19 mouse cellular contexts compared by ENCODE assay signal in the genomic region with DNA sequence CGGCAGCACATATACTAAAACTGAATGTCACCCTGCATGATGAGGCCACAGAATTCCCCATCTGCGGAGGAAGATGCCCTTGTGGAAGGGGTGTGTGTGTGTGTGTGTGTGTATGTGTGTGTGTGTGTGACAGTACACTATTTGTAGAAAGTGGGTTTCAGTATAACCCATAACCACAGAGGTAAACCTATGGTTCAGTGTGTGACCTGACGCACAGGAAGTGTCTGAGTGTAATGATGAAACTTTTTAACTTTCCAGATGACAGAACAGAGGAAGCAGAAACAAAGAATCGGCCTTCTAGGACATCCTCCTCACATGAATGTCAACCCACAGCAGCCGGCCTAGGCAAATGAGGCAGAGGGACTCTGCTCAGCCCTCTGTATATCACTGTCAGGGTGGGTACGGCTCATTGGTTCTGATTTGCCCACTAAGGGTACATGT.
A peak's percentile ranks its signal among the peaks of the same experiment; 100 is the strongest.
DNase-seq lines count a peak whose midpoint lies in the region; ATAC-seq and TF ChIP-seq lines count a peak whose summit lies in the region.
"Had no signal": no experiment of that assay in that cellular context is flagged by ENCODE, and none has a peak within 500 bp of the region (broad histone marks: within the 10 kb centered on the region; RNA-seq: fewer than 3 reads in every experiment).

No protein-coding gene starts in this region.

- no peak overlapping the region for H3K4me2 ChIP-seq in liver, embryonic 16.5 days (ENCODE audit: low read depth, low read length)
- H3K4me2 ChIP-seq in liver, embryonic 11.5 days: no peak overlapping the region
- H3K4me2 ChIP-seq in hindbrain, embryonic 11.5 days (replicated peaks; ENCODE audit: low read depth, low read length): no peak overlapping the region
- H3K4me2 ChIP-seq: heart, embryonic 13.5 days; hindbrain, embryonic 15.5 days; stomach, embryonic 15.5 days had no signal

- ATAC-seq in liver, embryonic 16.5 days (ENCODE audit: low read depth): peak; percentile 50; the same call in 1 of the 2 replicates
- no peak for ATAC-seq in liver, embryonic 11.5 days (replicated peaks; ENCODE audit: low FRiP score)
- no peak for ATAC-seq in hindbrain, embryonic 11.5 days (ENCODE audit: low FRiP score)
- ATAC-seq: forebrain, postnatal 0 days; Patski had no signal

- no peak overlapping the region for H3K27ac ChIP-seq in liver, embryonic 16.5 days (ENCODE audit: low read length)
- no peak overlapping the region for H3K27ac ChIP-seq in liver, embryonic 11.5 days (ENCODE audit: low read depth, low read length)
- peak overlapping the region; percentile 62 for H3K27ac ChIP-seq in bone marrow, adult 2 months (ENCODE audit: control insufficient read depth, insufficient read depth, low read depth, low read length, poor library complexity)
- H3K27ac ChIP-seq in hindbrain, embryonic 11.5 days (ENCODE audit: low read depth, low read length): no peak overlapping the region
- H3K27ac ChIP-seq: heart, embryonic 13.5 days; hindbrain, embryonic 15.5 days; macrophage; stomach, embryonic 15.5 days had no signal

- no peaks in the 10 kb centered on the region for H3K9me3 ChIP-seq in liver, embryonic 16.5 days (replicated peaks; ENCODE audit: control insufficient read depth, low read length)
- H3K9me3 ChIP-seq in liver, embryonic 11.5 days (ENCODE audit: control insufficient read depth, low read length): no peaks in the 10 kb centered on the region
- no peaks in the 10 kb centered on the region for H3K9me3 ChIP-seq in hindbrain, embryonic 11.5 days (ENCODE audit: control insufficient read depth, low read length)
- H3K9me3 ChIP-seq: heart, embryonic 13.5 days; hindbrain, embryonic 15.5 days; stomach, embryonic 15.5 days had no signal

- WGBS in liver, embryonic 16.5 days (ENCODE audit: insufficient replicate concordance): 55% methylated on average over 6 of the region's 6 CpGs
- 80% methylated on average over 6 of the region's 6 CpGs for WGBS in liver, embryonic 11.5 days
- WGBS in bone marrow, adult 2 months: 35% methylated on average over 6 of the region's 6 CpGs
- 84% methylated on average over 6 of the region's 6 CpGs for WGBS in hindbrain, embryonic 11.5 days

- no peak for TF ChIP-seq CTCF in bone marrow, adult 2 months (IDR thresholded peaks at IDR 0.05; ENCODE audit: control insufficient read depth, insufficient read depth, low read length)

- H3K4me1 ChIP-seq in liver, embryonic 16.5 days (ENCODE audit: control insufficient read depth, low read depth, low read length): no peaks in the 10 kb centered on the region
- no peaks in the 10 kb centered on the region for H3K4me1 ChIP-seq in liver, embryonic 11.5 days (replicated peaks; ENCODE audit: control insufficient read depth, insufficient read depth, low read length)
- H3K4me1 ChIP-seq in bone marrow, adult 2 months (ENCODE audit: control insufficient read depth, insufficient read depth, low read length): peaks cover 2% of the 10 kb centered on the region; the same call in 1 of the 2 replicates
- no peaks in the 10 kb centered on the region for H3K4me1 ChIP-seq in hindbrain, embryonic 11.5 days (replicated peaks; ENCODE audit: control insufficient read depth, insufficient read depth, low read length)
- H3K4me1 ChIP-seq: heart, embryonic 13.5 days; hindbrain, embryonic 15.5 days; stomach, embryonic 15.5 days had no signal

- no peak for DNase-seq in liver, embryonic 11.5 days (ENCODE audit: low spot score)
- peak; percentile 80 to 84 for DNase-seq in B cell, adult 2 months
- peak; percentile 86 to 87 for DNase-seq in natural killer cell, adult 2 months (ENCODE audit: low spot score in 2 of 2)
- DNase-seq in heart, postnatal 4 days: no peak
- DNase-seq in thymus, postnatal 14 days: no peak
- DNase-seq in hindbrain, embryonic 11.5 days (ENCODE audit: low spot score): no peak
- DNase-seq: cerebellum, adult 8-10 months; forebrain, postnatal 0 days; gastrocnemius, postnatal 25 days; kidney, adult 8-10 months; right cerebral cortex, postnatal 14 days had no signal

- no peaks in the 10 kb centered on the region for H3K27me3 ChIP-seq in liver, embryonic 16.5 days (ENCODE audit: control insufficient read depth, insufficient read depth, low read depth, low read length)
- H3K27me3 ChIP-seq in liver, embryonic 11.5 days (replicated peaks; ENCODE audit: control insufficient read depth, insufficient read depth, low read length): no peaks in the 10 kb centered on the region
- H3K27me3 ChIP-seq in hindbrain, embryonic 11.5 days (ENCODE audit: control insufficient read depth, insufficient read depth, low read length): no peaks in the 10 kb centered on the region
- H3K27me3 ChIP-seq: heart, embryonic 13.5 days; hindbrain, embryonic 15.5 days; Patski; stomach, embryonic 15.5 days had no signal

- H3K9ac ChIP-seq in liver, embryonic 16.5 days (ENCODE audit: low read depth, low read length): no peak overlapping the region
- H3K9ac ChIP-seq in liver, embryonic 11.5 days (ENCODE audit: low read depth, low read length): no peak overlapping the region
- no peak overlapping the region for H3K9ac ChIP-seq in hindbrain, embryonic 11.5 days (ENCODE audit: low read depth, low read length)
- H3K9ac ChIP-seq: forebrain, postnatal 0 days; heart, embryonic 13.5 days; hindbrain, embryonic 15.5 days; stomach, embryonic 15.5 days had no signal

- no peak overlapping the region for H3K4me3 ChIP-seq in liver, embryonic 16.5 days (ENCODE audit: low read depth, low read length)
- no peak overlapping the region for H3K4me3 ChIP-seq in liver, embryonic 11.5 days (ENCODE audit: low read depth, low read length)
- no peak overlapping the region for H3K4me3 ChIP-seq in bone marrow, adult 2 months (replicated peaks; ENCODE audit: control insufficient read depth, low read depth, low read length)
- no peak overlapping the region for H3K4me3 ChIP-seq in hindbrain, embryonic 11.5 days (ENCODE audit: low read depth, low read length)
- H3K4me3 ChIP-seq: erythroblast, embryonic 14.5 days; heart, embryonic 13.5 days; hindbrain, embryonic 15.5 days; stomach, embryonic 15.5 days had no signal

- H3K36me3 ChIP-seq in liver, embryonic 16.5 days (ENCODE audit: control insufficient read depth, insufficient read depth): no peaks in the 10 kb centered on the region
- no peaks in the 10 kb centered on the region for H3K36me3 ChIP-seq in liver, embryonic 11.5 days (ENCODE audit: control insufficient read depth, insufficient read depth, low read length)
- no peaks in the 10 kb centered on the region for H3K36me3 ChIP-seq in hindbrain, embryonic 11.5 days (ENCODE audit: control insufficient read depth, insufficient read depth, low read length)
- H3K36me3 ChIP-seq: hindbrain, embryonic 15.5 days; stomach, embryonic 15.5 days had no signal

- no peak for TF ChIP-seq POLR2A in bone marrow, adult 2 months (IDR thresholded peaks at IDR 0.05; ENCODE audit: borderline replicate concordance, control insufficient read depth, low read depth, low read length)

Comparison
In these comparisons a context has a peak if more than half of its experiments do, and no peak if none do; other contexts are left out.
1. DNase-seq: peak in B cell, adult 2 months (2 of 2) and natural killer cell, adult 2 months (2 of 2); none in liver, embryonic 11.5 days (single experiment), heart, postnatal 4 days (single experiment), thymus, postnatal 14 days (single experiment) and hindbrain, embryonic 11.5 days (single experiment).